Mouse (Mus musculus) adrenal gland, adult 2 months (tissue): ENCODE data around the gene Tbpl1. TPM values are rescaled to one million over a fixed set of nuclear protein-coding genes. Genes with fewer than 3 reads are reported as not detected.

Experiments used
- microRNA-seq, 2 experiments: library from miRNA; unstranded; fragments of <30 nt; microRNA quantifications; one replicate each; pipeline ENCODE4 v1.2.0; 2021
- polyA plus RNA-seq: library from polyadenylated mRNA; depleted of rRNA; stranded (reverse); fragments of >200 nt; gene quantifications from 2 replicates; pipeline ENCODE4 v1.2.3, GENCODE M21; 2012; rRNA removed
- total RNA-seq, 2 experiments: library from RNA; stranded (reverse); gene quantifications; 2 replicates each; pipeline ENCODE4 v1.2.3; 2021

Tbpl1 gene
- total and polyA plus RNA-seq, 3 experiments, result 24.9 to 37.9 (median 34.3) TPM

Small RNA genes within 50 kb of the gene (microRNA-seq; reads per million reads assigned to microRNA genes)
- 0 reads per million in 2 experiments for gene Mir7663

Other genes with a start within 250 kb of the Tbpl1 start
- gene Slc2a12, start 86.9 kb downstream of the Tbpl1 start, total RNA-seq, result 1 to 10 TPM in 1 of 2 experiments, under 1 TPM in 1; 0.49 to 2.3 TPM
- 0.15 and 0.18 TPM in 2 replicates for gene Slc2a12, start 86.9 kb downstream of the Tbpl1 start, polyA plus RNA-seq
- gene Tcf21, start 88.2 kb upstream of the Tbpl1 start, total RNA-seq, result 10 to 100 TPM; 10.4 to 19.2 TPM
- gene Tcf21, start 88.2 kb upstream of the Tbpl1 start, polyA plus RNA-seq, result 18.0 and 18.3 TPM in 2 replicates